Mouse (Mus musculus) gastrocnemius, postnatal 25 days (tissue): Measurements from ENCODE around the gene Alg14. TPM values are rescaled to one million over a fixed set of nuclear protein-coding genes. Genes with fewer than 3 reads are reported as not detected.

Source experiments
- DNase-seq: peaks from one replicate; pipeline ENCODE4 v3.0.0; 2022
- total RNA-seq, 2 experiments: library from RNA; stranded (reverse); gene quantifications; 1 replicate in 1 of 2; 2 replicates in 1 of 2; pipeline ENCODE4 v1.2.3; 2021

Alg14 gene
- total RNA-seq, 2 experiments from 2014 or later = 9.2 to 9.3 TPM

DNA sequence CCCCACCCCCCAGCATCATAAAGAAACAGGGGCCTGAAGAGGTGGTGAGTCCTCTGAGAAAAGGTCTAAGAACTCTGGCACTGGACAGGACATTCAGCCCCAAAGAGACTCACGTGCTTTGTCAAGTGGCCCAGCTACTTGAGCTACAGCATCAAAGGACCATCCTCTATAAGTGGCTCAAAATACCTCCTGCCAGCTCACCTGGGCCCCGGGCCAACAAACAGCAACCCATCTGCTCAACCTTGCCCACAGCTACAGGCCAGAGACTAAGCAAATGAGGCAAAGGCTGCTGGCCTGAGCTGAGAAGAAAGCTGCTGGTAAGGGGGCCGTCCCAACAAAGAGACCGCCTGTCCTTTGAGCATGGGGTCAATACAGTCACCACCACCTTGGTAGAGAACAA is 14.0 kb upstream of the Alg14 start:
- no peak for DNase-seq

GRCm38 (mm10) chr3:121279679-121280078 is 11.9 kb upstream of the Alg14 start:
- DNase-seq = no peak

DNA sequence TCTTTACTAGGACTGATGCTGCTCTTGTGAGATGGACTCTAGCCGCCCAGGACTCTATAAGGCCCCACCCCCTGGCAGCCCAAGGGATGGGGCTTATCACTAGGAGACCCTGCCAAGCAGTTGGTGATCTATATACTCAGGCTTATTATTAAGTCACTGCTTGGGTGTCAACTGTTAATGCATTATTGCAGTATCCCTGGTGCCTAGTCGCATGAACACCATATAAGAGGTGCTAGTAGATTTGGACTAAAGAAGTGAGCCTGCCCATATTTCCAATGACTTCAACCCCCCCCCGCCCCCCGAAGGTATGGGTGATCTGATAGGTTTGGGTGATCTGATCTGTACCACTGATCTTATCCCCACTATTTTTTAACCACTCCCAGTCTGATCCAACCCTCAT is 8.6 kb upstream of the Alg14 start, which contains the start of gene Tmem56:
Tmem56 (minus strand) TSS at position 101 of the 400 bp plus-strand sequence.
- DNase-seq = no peak

- no peak for DNase-seq
Observed at GRCm38 (mm10) chr3:121285219-121285618, 6.4 kb upstream of the Alg14 start.

DNA sequence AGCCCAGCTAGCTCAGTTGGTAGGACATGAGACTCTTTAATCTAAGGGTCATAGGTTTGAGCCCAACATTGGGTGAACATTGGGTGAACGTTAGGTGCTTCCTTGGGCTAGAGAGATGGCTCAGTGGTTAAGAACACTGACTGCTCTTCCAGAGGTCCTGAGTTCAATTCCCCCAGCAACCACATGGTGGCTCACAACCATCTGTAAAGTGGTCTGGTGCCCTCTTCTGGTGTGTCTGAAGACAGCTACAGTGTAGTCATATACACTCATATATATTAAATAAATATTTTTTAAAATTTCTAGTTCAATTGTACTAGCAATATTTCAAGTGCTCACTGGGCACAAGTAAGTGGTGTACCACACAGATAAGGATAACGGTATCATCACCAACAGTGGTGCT is 4.4 kb upstream of the Alg14 start:
- no peak for DNase-seq

- DNase-seq = no peak
Observed at GRCm38 (mm10) chr3:121290681-121291080, 892 bp upstream of the Alg14 start.

DNA sequence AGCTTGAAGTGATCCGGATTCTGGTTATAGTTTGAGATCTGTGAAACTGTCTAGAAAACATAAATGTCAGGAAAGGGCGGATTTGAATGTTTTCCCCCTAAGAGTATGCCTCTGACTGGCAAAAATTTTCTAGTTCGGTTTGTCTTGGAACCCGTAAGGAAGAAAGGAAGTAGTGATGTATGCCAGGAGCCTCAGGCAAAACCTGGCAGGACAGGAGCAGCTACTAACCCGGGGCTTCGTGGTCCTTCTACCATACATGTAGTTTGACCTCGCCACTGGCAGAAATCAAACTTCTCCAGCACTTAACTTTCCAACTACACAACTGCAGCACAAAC is 381 bp upstream of the Alg14 start:
- DNase-seq = no peak

DNA sequence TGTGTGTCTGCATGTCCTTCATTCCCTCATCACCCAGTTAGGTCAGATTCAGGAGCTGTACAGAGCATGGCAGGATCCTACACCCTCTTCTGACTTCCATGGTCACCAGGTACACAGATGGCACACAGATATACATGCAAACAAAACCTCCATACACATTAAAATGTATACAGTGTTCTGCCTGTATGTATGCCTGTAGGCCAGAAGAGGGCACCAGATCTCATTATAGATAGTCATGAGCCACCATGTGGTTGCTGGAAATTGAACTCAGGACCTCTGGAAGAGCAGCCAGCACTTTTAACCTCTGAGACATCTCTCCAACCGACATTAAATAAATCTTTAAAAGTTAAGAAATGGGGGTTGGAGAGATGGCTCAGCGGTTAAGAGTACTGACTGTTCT is 2.6 kb downstream of the Alg14 start:
- DNase-seq = no peak

DNA sequence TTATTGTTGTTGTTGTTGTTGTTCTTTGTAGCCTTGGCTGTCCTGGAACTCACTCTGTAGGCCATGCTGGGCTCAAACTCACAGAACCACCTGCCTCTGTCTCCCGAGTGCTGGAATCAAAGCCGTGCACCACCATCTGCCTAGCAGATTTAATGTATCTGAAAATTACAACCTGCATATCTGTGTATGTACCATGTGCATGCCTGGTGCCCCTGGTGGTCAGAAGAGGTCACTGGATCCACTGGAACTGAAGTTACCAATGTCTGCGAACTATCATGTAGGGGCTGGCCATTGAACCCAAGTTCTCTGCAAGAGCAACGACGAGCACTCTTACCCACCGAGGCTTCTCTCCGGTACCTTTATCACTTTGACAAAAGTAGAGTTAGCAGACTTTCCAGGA is 15.1 kb downstream of the Alg14 start:
- DNase-seq = no peak

DNA sequence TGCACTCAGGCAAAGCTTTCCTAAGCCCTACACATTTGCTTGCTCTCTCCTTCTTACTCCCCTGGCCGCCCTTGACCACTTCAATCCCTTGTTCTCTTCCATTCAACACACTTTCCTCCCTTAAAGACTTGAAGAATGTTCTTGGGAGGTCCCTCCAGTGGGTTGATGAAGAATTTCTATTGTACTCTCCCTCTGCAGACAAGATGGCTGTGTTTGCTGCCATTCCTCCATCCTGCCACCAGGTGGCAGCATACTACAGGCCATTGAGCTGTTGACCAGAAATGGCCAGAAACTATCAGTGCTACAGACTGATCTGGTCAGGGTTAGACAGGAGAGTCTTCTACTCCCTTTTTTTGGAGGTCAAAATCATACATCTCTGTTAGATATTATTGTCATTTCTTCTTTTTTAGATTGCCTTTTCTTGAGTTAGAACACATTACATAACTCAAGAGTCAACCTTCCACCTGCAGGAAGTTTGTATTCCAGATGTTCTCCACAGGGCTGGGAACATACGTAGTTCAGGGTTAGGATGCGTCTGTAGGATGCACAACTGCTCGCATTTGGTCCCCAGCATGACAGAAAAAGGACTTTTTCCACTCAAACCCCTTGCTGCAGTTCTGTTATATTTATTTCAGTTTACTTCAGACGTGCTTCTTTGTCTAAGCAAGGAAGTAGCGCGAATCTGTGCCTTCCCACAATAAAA is 16.1 kb downstream of the Alg14 start:
- DNase-seq = peak; percentile 59

DNA sequence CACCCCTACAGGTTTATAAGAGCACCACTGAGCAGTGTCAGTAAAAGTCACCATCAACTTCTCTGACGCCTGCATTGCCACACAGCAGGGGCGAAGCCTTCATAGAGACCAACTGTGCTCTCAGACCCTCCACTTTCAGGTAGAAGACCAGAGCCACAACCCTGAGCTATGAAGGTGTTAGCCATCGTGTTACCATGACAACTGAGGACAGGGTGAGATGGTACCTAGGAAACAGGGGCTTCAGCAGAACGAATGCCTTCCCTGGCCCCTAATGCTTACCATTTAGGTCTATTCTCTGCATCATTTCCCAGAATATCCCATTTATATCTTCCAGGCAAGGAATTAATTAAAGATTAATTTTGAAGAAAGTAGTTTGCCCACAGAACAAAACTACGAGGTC is 17.4 kb downstream of the Alg14 start:
- DNase-seq = no peak

- no peak for DNase-seq
Observed at GRCm38 (mm10) chr3:121309429-121309828, 17.9 kb downstream of the Alg14 start.

DNA sequence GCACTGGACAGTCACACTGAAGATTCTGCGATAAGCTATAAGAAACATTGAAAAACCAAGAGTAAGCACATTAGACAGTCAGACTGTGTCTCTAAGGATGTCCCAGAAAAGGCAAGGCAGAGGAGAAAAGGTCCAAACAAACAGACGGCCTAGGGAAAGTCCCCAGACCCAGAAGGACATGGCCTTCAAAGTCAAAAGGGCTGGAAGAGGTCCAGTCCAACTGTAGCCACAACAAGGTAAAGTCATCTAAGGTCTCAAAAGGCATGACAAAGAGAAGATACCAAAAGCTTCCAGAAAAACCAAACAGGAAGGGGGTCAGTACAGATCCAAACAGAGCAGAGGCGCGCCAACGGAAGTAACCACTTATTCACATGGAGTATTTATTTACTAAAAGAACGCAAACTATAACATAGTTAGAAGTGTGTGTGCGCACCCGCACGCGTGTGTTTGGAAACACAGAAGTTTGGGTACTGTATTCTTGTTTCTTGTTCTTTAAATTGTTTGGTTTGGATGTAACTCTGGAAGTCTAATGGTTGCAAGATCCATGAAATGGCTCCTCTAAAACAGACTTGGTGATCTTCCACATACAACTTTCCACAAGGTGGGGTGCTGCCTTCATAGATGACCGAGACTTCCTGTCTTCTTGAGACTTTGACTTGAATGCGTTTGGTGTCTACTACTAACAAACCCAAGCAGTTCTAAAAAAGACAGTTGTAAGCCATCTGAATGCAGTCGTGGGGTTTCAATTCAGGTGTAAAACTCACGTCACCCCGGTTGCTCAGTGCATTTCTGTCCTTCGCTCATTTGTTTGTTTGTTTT is 18.5 kb downstream of the Alg14 start:
- DNase-seq = no peak

GRCm38 (mm10) chr3:121312426-121312825 is 20.9 kb downstream of the Alg14 start:
- DNase-seq = no peak

DNA sequence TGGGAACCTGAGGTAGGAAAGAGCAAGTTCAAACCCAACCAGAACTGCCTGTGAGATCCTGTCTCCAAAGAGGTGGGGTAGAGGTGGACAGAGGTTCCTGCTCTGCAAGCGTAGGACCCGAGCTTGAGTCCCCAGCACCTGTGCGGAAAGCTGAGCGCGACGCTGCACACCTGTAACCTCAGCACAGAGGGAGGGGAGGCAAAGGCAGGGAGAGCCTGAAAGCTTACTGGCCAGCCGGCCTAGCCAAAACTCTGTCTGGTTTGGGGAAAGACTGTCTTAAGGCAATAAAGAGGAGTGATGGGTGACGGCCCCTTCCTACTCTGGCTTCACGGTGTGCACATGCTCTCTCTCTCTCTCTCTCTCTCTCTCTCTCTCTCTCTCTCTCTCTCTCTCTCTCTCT is 21.4 kb downstream of the Alg14 start:
- no peak for DNase-seq

GRCm38 (mm10) chr3:121314149-121314548 is 22.6 kb downstream of the Alg14 start:
- no peak for DNase-seq

DNA sequence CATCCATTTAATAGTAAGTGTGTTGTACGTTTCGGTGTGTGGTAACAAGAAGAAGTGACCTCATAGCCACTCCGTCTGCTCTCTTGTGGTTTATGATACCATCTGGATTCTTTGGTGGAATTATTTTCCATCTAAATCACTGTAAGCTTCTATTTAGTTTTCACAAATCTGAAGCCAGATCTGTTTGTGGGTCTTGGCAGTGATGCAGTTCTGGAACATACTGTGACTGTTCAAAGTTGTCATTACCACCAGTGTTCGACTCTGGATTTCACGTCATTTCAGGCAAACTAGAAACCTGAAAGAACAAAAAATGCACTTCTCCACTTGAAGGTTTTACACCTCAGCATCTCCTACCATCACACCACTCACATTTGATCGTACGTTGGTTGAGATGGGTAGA is 23.9 kb downstream of the Alg14 start:
- DNase-seq = no peak

DNA sequence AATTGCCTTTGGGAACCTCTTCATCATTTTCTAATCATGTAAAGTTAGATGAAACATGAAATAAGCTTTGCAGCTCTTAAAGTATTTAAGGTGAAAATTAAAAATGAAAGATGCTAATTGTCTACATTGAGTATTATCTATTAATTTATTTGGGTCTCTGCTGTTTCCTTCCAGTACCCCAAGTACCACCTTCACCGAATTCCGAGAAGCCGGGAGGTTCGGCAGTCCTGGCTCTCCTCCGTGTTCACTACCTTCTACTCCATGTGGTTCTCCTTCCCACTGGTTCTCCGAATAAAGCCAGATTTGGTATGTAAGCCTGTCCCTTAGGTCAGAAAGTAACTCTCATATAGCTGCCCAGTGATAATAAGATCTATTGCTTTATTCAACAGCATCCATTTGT is 28.3 kb downstream of the Alg14 start:
- no peak for DNase-seq

DNA sequence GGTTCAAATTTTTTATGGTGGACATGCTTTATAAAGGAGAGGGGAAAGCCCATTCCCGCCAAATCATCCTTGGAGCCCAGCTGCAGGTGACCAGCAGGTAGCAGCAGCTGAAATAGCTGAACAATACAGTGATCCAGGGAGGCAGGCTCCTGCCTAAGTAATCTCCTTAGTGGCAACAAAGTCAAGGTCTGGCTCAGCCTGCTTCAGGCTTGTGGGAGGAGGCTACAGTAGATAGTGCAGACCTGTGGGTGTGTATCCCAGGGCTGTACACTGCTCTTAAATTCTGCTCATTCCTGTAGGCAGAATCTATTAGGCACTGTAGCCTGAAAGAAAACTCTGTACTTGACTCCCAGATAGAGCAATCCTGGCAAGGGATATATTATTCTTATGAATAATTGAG is 29.3 kb downstream of the Alg14 start:
- DNase-seq = no peak

DNA sequence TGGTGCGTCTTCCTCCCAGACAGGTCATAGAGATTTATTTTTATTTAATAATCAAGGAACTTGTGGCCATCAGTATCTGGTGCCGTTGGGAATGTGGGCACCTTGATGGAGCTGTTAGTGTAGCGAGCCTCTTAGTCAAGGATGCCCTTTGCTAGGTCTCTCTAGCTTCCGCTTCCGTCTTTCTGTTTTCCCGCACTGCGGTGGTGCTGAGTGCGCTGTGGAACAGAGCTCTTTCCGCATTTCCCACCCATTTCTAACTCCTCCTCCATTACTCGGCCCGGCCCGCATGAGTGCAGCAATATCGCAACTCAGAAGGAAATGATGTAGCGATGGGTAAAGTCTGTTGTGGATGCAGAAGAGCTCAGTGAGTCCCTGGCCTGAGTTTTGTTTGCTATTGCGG is 31.8 kb downstream of the Alg14 start:
- DNase-seq = no peak

GRCm38 (mm10) chr3:121327406-121327805 is 35.8 kb downstream of the Alg14 start:
- no peak for DNase-seq

DNA sequence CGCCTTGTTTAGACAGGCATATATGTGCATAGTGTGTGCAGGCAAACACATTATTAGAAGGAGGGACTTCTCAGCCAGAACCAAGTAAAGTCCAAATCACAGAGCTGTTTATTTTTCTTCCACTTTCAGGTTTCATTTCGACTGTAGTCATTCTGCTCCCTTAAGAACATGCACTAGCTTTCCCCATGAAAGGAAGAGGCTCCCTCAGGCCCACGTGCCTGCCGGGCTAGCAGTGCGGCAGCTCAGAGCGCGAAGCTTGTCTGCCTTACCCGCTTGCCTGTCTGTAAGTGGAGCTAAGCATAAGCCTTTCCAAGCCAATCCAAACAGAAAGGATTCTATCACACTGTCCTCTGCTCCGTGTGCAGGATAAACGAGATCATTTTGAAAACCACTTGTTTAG is 38.1 kb downstream of the Alg14 start:
- no peak for DNase-seq

GRCm38 (mm10) chr3:121330244-121330646 is 38.7 kb downstream of the Alg14 start:
- DNase-seq = no peak
